Mouse (Mus musculus) ES-E14 (cell line): ENCODE measurements around the gene Ddc. TPM values are rescaled to one million over a fixed set of nuclear protein-coding genes. Genes with fewer than 3 reads are reported as not detected.

ENCODE experiments used
- DNase-seq: peaks from one replicate; pipeline ENCODE4 v3.0.0-alpha.2; 2013; ENCODE audit warnings: low read depth, low spot score
- H3K27ac ChIP-seq: 2 replicates; pipeline ENCODE4 v1.5.1; 2012; ENCODE audit warnings: low read depth, mild to moderate bottlenecking, low read length, moderate library complexity, mixed read lengths; ENCODE audit not compliant: poor library complexity, insufficient read depth, severe bottlenecking
- H3K36me3 ChIP-seq: 2 replicates; pipeline ENCODE4 v1.6.1; 2012; ENCODE audit warnings: mild to moderate bottlenecking, low read length, moderate library complexity, mixed read lengths; ENCODE audit not compliant: control insufficient read depth, poor library complexity, insufficient read depth, severe bottlenecking
- H3K4me1 ChIP-seq, 2 experiments: fragments of 150-350 bp in 1 of 2; sonication (generic) in 1 of 2; 2 replicates each; pipeline ENCODE4 v1.6.1; 2012; ENCODE audit warnings: low read length in 2 of 2, mild to moderate bottlenecking in 1 of 2, mixed read lengths in 1 of 2; ENCODE audit not compliant: control insufficient read depth in 2 of 2, insufficient read depth in 2 of 2, poor library complexity in 1 of 2
- H3K4me3 ChIP-seq, 2 experiments: fragments of 150-350 bp in 1 of 2; sonication (generic) in 1 of 2; 2 replicates each; pipeline ENCODE4 v1.5.1; 2012; ENCODE audit warnings: low read length in 2 of 2, low read depth in 1 of 2, mild to moderate bottlenecking in 1 of 2, mixed read lengths in 1 of 2; ENCODE audit not compliant: insufficient read depth in 1 of 2, poor library complexity in 1 of 2, severe bottlenecking in 1 of 2
- H3K9ac ChIP-seq: 2 replicates; pipeline ENCODE4 v1.6.1; 2012; ENCODE audit warnings: low read depth, mild to moderate bottlenecking, low read length, mixed read lengths; ENCODE audit not compliant: poor library complexity, insufficient read depth, severe bottlenecking
- H3K9me3 ChIP-seq: fragments of 150-350 bp; sonication (generic); 2 replicates; pipeline ENCODE4 v1.6.1; 2012; ENCODE audit warnings: low read depth, mild to moderate bottlenecking, low read length; ENCODE audit not compliant: control insufficient read depth, insufficient read depth
- CHD2 ChIP-seq: IDR thresholded peaks from 2 replicates; pipeline ENCODE4 v1.6.1; 2014; ENCODE audit warnings: mild to moderate bottlenecking, low read depth, low read length, inconsistent platforms
- HCFC1 ChIP-seq: IDR thresholded peaks from 2 replicates; pipeline ENCODE4 v1.6.1; 2012; ENCODE audit warnings: low read length, inconsistent platforms, borderline replicate concordance; ENCODE audit not compliant: insufficient read depth
- MAFK ChIP-seq: IDR thresholded peaks from 2 replicates; pipeline ENCODE4 v1.6.1; 2014; ENCODE audit warnings: mild to moderate bottlenecking, low read depth, low read length, inconsistent platforms; ENCODE audit not compliant: insufficient read depth
- ZC3H11A ChIP-seq: IDR thresholded peaks from 2 replicates; pipeline ENCODE4 v1.6.1; 2012; ENCODE audit warnings: low read depth, mild to moderate bottlenecking, inconsistent platforms, low read length, borderline replicate concordance
- ZNF384 ChIP-seq: IDR thresholded peaks from 2 replicates; pipeline ENCODE4 v1.6.1; 2012; ENCODE audit warnings: low read depth, low read length, inconsistent platforms
- in situ Hi-C, 2 experiments: fragments of 600-800 bp; cut with MboI; formaldehyde crosslinking; loops; one replicate each; pipeline ENCODE4 v1.15.1; 2025; ENCODE audit warnings: low sequenced_read_pairs in 2 of 2, inconsistent platforms in 1 of 2; ENCODE audit not compliant: unreplicated experiment in 2 of 2
- total RNA-seq: library from RNA; depleted of rRNA; stranded (reverse); fragments of 300-350 nt; gene quantifications from 2 replicates; pipeline ENCODE4 v1.2.3, GENCODE M21; 2012; rRNA removed

Gene Ddc
- 16.1 and 29.1 TPM in 2 replicates for total RNA-seq

DNA sequence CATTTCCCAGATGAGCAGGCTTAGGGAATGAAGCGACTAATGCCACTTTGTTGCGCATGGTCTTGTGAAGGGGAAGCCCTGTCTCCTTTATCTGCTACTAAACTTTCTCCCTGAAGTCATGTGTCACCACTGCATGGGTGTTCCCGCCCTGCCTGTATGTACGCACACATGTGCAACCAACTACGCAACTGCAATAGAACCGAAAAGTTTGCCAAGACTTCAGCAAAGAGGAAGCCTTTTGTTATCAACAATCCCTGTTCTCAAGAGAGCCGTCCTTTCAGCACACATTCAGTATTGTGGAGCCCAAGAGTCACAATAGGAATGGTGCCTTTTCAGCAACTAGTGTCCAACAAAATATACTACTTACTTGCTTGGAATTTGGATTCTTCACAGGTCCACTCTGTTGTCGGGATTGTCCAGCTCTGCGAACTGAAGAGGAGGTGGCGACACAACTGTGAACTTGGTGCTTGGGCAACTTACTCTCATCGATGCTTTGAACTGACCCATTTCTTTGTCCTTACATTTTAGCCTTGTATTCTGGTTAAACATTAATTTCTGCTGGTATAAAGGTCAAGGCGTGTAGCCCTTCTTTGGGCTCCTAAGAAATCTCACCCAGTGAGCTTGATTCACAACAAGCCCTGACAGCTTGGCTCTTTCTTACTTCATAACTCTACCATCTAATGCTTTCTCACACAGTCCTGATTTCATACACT, at the start of gene Ddc:
TSS of gene Ddc (minus strand) at position 500 of the 713 bp plus-strand sequence.
- Histone ChIP-seq H3K4me3 (no peak within 1 kb of the TSS), H3K36me3 (no peaks in the 10 kb centered on the region), H3K4me1 (peaks cover 0 to 3% of the 10 kb centered on the region in 2 experiments; a peak in 1 of 4 replicates), H3K27ac (no peak within 1 kb of the TSS), H3K9me3 (no peaks in the 10 kb centered on the region), H3K9ac (no peak within 1 kb of the TSS)
- TF ChIP-seq ZNF384: no peak
- no peak for TF ChIP-seq ZC3H11A
- no peak for TF ChIP-seq HCFC1
- TF ChIP-seq MAFK: no peak
- TF ChIP-seq CHD2: no peak
- no peak for DNase-seq
- in situ Hi-C loops: no loop called here

- no peak for DNase-seq
- no peak overlapping the region for H3K4me3 ChIP-seq
- peaks cover 3% of the 10 kb centered on the region; the same call in 1 of the 2 replicates for H3K36me3 ChIP-seq
- no peaks in the 10 kb centered on the region for H3K9me3 ChIP-seq
- peaks cover 14 to 22% of the 10 kb centered on the region in 2 experiments for H3K4me1 ChIP-seq
- in situ Hi-C loops: no loop called here
- no peak overlapping the region for H3K27ac ChIP-seq
- TF ChIP-seq MAFK (no peak), ZNF384 (no peak), HCFC1 (no peak), ZC3H11A (no peak), CHD2 (no peak)
- H3K9ac ChIP-seq: no peak overlapping the region
Measured at GRCm38 (mm10) chr11:11945766-11946165, 47.8 kb upstream of the Ddc start.

GRCm38 (mm10) chr11:11944814-11945213, 46.9 kb upstream of the Ddc start:
- H3K9me3 ChIP-seq: no peaks in the 10 kb centered on the region
- H3K9ac ChIP-seq: no peak overlapping the region
- DNase-seq: no peak
- TF ChIP-seq CHD2 (no peak), ZNF384 (no peak), ZC3H11A (no peak), HCFC1 (no peak), MAFK (no peak)
- H3K36me3 ChIP-seq: peaks cover 3% of the 10 kb centered on the region; the same call in 1 of the 2 replicates
- peaks cover 13 to 22% of the 10 kb centered on the region in 2 experiments for H3K4me1 ChIP-seq
- no peak overlapping the region for H3K27ac ChIP-seq
- no peak overlapping the region for H3K4me3 ChIP-seq
- in situ Hi-C loops: no loop called here

GRCm38 (mm10) chr11:11944082-11944349, 46.1 kb upstream of the Ddc start:
- in situ Hi-C loops: no loop called here
- TF ChIP-seq ZC3H11A (no peak), CHD2 (no peak), MAFK (no peak), HCFC1 (no peak), ZNF384 (no peak)
- Histone ChIP-seq H3K4me1 (peaks cover 13 to 22% of the 10 kb centered on the region in 2 experiments), H3K9ac (no peak overlapping the region), H3K36me3 (peaks cover 3% of the 10 kb centered on the region; the same call in 1 of the 2 replicates), H3K4me3 (no peak overlapping the region), H3K27ac (0 out of 2 replicates have a peak overlapping the region, but pooled peaks have one; percentile 35), H3K9me3 (no peaks in the 10 kb centered on the region)
- no peak for DNase-seq
